Mouse (Mus musculus): ENCODE data around the gene C2cd4a. TPM values are rescaled to one million over a fixed set of nuclear protein-coding genes. Genes with fewer than 3 reads are reported as not detected.

C2cd4a gene
- polyA plus RNA-seq (2014; fragmentation: Nextera tagmentation; extraction: Ambion mirVana): not detected in 2 replicates

DNA sequence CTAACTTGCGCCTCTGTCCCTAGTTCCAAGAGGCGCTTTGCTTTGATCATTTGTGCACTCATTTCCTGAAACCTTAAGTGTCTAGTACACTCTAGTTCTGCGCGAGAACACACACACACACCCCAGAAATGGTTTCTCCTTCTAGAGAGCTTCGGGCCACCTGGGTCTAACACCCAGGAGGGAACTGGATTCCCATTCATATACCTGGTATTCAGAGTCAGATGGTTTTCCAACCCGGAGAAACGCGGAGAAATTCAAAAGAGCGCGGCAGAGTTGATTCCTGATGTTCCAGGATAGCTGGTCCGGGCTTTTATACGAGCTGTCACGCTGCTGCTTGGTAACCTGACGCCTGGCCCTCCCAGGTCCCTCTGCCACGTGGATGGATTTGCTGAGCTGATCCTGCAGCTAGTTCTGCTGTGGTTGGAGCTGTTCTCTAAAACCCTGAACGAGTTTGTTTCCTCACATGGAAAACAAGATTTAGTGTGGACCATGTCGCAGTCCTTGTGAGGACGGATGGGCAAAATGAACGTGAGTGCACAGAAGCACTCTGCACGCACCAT is at the start of gene C2cd4a:
Gene C2cd4a (minus strand): TSS at position 285 of the 560 bp plus-strand sequence.
- Histone ChIP-seq H3K4me1 (ENCODE audit: control insufficient read depth, insufficient read depth, low read length) (peaks cover 5% of the 10 kb centered on the region; the same call in 1 of the 2 replicates), H3K27me3 (ENCODE audit: control insufficient read depth, insufficient read depth, low read length) (peaks cover 43% of the 10 kb centered on the region), H3K27ac (ENCODE audit: low read depth, low read length) (no peak within 1 kb of the TSS), H3K4me2 (peak within 1 kb of the TSS; percentile 60), H3K36me3 (ENCODE audit: control insufficient read depth, insufficient read depth, low read length) (no peaks in the 10 kb centered on the region), H3K9me3 (ENCODE audit: control insufficient read depth, low read length) (no peaks in the 10 kb centered on the region), H3K9ac (ENCODE audit: low read length) (no peak within 1 kb of the TSS), H3K4me3 (ENCODE audit: low read depth, low read length) (peak within 1 kb of the TSS; percentile 46)
- ATAC-seq (ENCODE audit: low FRiP score) (no peak), DNase-seq (ENCODE audit: low spot score, missing footprints) (peak; percentile 93)
- WGBS: 4% methylated on average over 20 of the region's 20 CpGs

GRCm38 (mm10) chr9:67878197-67878769 is 46.2 kb upstream of the C2cd4a start:
- Histone ChIP-seq H3K4me2 (no peak overlapping the region), H3K27me3 (ENCODE audit: control insufficient read depth, insufficient read depth, low read length) (no peaks in the 10 kb centered on the region), H3K9me3 (ENCODE audit: control insufficient read depth, low read length) (no peaks in the 10 kb centered on the region), H3K36me3 (ENCODE audit: control insufficient read depth, insufficient read depth, low read length) (no peaks in the 10 kb centered on the region), H3K4me1 (ENCODE audit: control insufficient read depth, insufficient read depth, low read length) (no peaks in the 10 kb centered on the region), H3K9ac (ENCODE audit: low read length) (no peak overlapping the region), H3K4me3 (ENCODE audit: low read depth, low read length) (no peak overlapping the region), H3K27ac (ENCODE audit: low read depth, low read length) (no peak overlapping the region)
- WGBS: 89% methylated on average over 11 of the region's 11 CpGs
- ATAC-seq (ENCODE audit: low FRiP score) (no peak), DNase-seq (ENCODE audit: low spot score, missing footprints) (no peak)

DNA sequence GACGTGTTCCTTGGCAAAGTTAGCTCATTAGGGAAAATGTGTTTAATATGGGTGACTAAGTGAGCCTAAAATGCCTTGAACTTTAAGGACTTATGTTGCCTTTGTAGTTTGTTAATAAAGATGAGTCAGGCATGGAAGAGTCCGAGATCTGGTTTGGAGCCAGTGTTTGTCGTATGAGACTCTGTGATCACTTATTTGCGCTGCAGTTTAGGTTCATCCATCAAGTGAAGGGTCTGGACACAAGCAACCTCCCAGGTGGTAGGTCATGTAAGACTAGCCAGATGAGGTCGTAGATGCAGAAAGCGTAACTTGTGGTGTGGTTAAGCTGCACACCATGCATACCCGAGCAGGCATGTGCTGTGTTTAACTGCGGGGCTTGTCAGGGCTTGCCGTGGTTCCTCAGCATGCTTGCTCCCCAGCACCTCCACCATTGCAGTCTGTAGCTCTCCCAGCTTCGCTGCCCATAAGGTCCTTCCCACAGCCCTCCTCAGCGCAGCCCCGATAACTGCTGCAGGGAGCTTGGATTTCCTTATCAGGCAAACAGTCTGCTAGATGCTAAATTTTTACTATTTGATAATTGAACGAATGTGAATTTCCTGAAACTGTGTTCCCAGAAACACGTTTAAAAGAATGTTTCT is 45.1 kb upstream of the C2cd4a start:
- Histone ChIP-seq H3K36me3 (ENCODE audit: control insufficient read depth, insufficient read depth, low read length) (no peaks in the 10 kb centered on the region), H3K4me2 (no peak overlapping the region), H3K9me3 (ENCODE audit: control insufficient read depth, low read length) (no peaks in the 10 kb centered on the region), H3K27ac (ENCODE audit: low read depth, low read length) (no peak overlapping the region), H3K9ac (ENCODE audit: low read length) (no peak overlapping the region), H3K4me1 (ENCODE audit: control insufficient read depth, insufficient read depth, low read length) (no peaks in the 10 kb centered on the region), H3K4me3 (ENCODE audit: low read depth, low read length) (no peak overlapping the region), H3K27me3 (ENCODE audit: control insufficient read depth, insufficient read depth, low read length) (no peaks in the 10 kb centered on the region)
- WGBS: 87% methylated on average over 14 of the region's 14 CpGs
- DNase-seq (ENCODE audit: low spot score, missing footprints): no peak
- no peak for ATAC-seq (ENCODE audit: low FRiP score)

GRCm38 (mm10) chr9:67875337-67875736 is 43.2 kb upstream of the C2cd4a start:
- Histone ChIP-seq H3K27ac (ENCODE audit: low read depth, low read length) (no peak overlapping the region), H3K27me3 (ENCODE audit: control insufficient read depth, insufficient read depth, low read length) (no peaks in the 10 kb centered on the region), H3K4me1 (ENCODE audit: control insufficient read depth, insufficient read depth, low read length) (no peaks in the 10 kb centered on the region), H3K36me3 (ENCODE audit: control insufficient read depth, insufficient read depth, low read length) (no peaks in the 10 kb centered on the region), H3K9ac (ENCODE audit: low read length) (no peak overlapping the region), H3K9me3 (ENCODE audit: control insufficient read depth, low read length) (no peaks in the 10 kb centered on the region), H3K4me3 (ENCODE audit: low read depth, low read length) (no peak overlapping the region), H3K4me2 (no peak overlapping the region)
- ATAC-seq (ENCODE audit: low FRiP score) (no peak), DNase-seq (ENCODE audit: low spot score, missing footprints) (no peak)
- WGBS: 55% methylated on average over 2 of the region's 2 CpGs

- no peaks in the 10 kb centered on the region for H3K27me3 ChIP-seq (ENCODE audit: control insufficient read depth, insufficient read depth, low read length)
- no peak overlapping the region for H3K4me3 ChIP-seq (ENCODE audit: low read depth, low read length)
- H3K9ac ChIP-seq (ENCODE audit: low read length): no peak overlapping the region
- WGBS: 79% methylated on average over 7 of the region's 7 CpGs
- H3K27ac ChIP-seq (ENCODE audit: low read depth, low read length): no peak overlapping the region
- no peak overlapping the region for H3K4me2 ChIP-seq
- ATAC-seq (ENCODE audit: low FRiP score) (no peak), DNase-seq (ENCODE audit: low spot score, missing footprints) (no peak)
- no peaks in the 10 kb centered on the region for H3K9me3 ChIP-seq (ENCODE audit: control insufficient read depth, low read length)
- no peaks in the 10 kb centered on the region for H3K4me1 ChIP-seq (ENCODE audit: control insufficient read depth, insufficient read depth, low read length)
- no peaks in the 10 kb centered on the region for H3K36me3 ChIP-seq (ENCODE audit: control insufficient read depth, insufficient read depth, low read length)
These were observed 42.5 kb upstream of the C2cd4a start for GRCm38 (mm10) chr9:67874522-67875222.

GRCm38 (mm10) chr9:67869691-67870450 is 37.7 kb upstream of the C2cd4a start:
- WGBS: 89% methylated on average over 16 of the region's 16 CpGs
- Histone ChIP-seq H3K27me3 (ENCODE audit: control insufficient read depth, insufficient read depth, low read length) (no peaks in the 10 kb centered on the region), H3K4me2 (no peak overlapping the region), H3K4me1 (ENCODE audit: control insufficient read depth, insufficient read depth, low read length) (no peaks in the 10 kb centered on the region), H3K27ac (ENCODE audit: low read depth, low read length) (no peak overlapping the region), H3K9me3 (ENCODE audit: control insufficient read depth, low read length) (no peaks in the 10 kb centered on the region), H3K36me3 (ENCODE audit: control insufficient read depth, insufficient read depth, low read length) (no peaks in the 10 kb centered on the region), H3K4me3 (ENCODE audit: low read depth, low read length) (no peak overlapping the region), H3K9ac (ENCODE audit: low read length) (no peak overlapping the region)
- DNase-seq (ENCODE audit: low spot score, missing footprints): no peak
- ATAC-seq (ENCODE audit: low FRiP score): no peak

DNA sequence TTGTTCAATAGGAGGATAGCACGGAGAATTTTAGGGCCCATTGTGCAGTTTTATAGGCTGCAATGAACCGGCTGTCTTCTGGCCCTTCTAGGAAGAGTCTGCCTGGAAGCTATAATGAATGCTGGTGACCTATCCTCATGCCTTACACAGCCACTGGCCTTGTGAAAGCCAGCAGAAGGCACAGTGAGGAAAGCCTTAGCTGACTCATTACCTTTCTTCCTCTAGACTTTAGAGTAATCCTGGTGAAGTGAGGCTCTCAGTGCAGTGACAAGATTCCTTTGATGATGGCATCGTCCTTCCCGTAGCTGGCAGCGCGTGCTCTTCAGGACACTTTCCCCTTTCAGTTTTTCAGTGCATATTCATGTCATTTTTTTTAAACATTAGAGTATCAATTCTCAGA is 35.3 kb upstream of the C2cd4a start:
- no peak for DNase-seq (ENCODE audit: low spot score, missing footprints)
- ATAC-seq (ENCODE audit: low FRiP score): no peak
- no peak overlapping the region for H3K9ac ChIP-seq (ENCODE audit: low read length)

DNA sequence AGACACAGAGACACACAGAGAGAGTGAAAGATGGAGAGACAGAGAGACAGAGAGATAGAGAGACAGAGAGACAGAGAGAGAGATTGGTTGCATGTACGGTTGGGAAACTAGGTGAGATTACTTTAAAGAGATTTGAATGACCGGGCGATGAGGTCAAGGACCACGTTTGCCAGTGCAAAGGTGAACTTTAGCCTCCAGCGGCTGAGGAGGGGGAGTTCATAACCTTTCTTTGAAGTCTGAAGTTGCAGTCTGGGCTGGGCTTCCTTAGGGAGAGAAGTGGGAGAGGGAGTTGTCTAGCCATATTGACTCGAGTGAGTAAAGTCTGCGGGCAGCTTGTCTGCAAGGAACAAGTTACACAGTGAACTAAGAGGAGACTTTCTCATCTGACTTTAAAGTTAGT is 33.3 kb upstream of the C2cd4a start:
- Histone ChIP-seq H3K9ac (ENCODE audit: low read length) (no peak overlapping the region), H3K4me1 (ENCODE audit: control insufficient read depth, insufficient read depth, low read length) (no peaks in the 10 kb centered on the region), H3K4me2 (no peak overlapping the region), H3K9me3 (ENCODE audit: control insufficient read depth, low read length) (no peaks in the 10 kb centered on the region), H3K27ac (ENCODE audit: low read depth, low read length) (no peak overlapping the region), H3K36me3 (ENCODE audit: control insufficient read depth, insufficient read depth, low read length) (no peaks in the 10 kb centered on the region), H3K27me3 (ENCODE audit: control insufficient read depth, insufficient read depth, low read length) (no peaks in the 10 kb centered on the region), H3K4me3 (ENCODE audit: low read depth, low read length) (no peak overlapping the region)
- no peak for ATAC-seq (ENCODE audit: low FRiP score)
- 76% methylated on average over 7 of the region's 7 CpGs for WGBS
- no peak for DNase-seq (ENCODE audit: low spot score, missing footprints)

More for the DNA sequence above, 35.3 kb upstream of the C2cd4a start:
- no peak overlapping the region for H3K4me3 ChIP-seq (ENCODE audit: low read depth, low read length)
- no peaks in the 10 kb centered on the region for H3K9me3 ChIP-seq (ENCODE audit: control insufficient read depth, low read length)
- H3K4me2 ChIP-seq: no peak overlapping the region
- H3K27ac ChIP-seq (ENCODE audit: low read depth, low read length): no peak overlapping the region
- WGBS: 86% methylated on average over 6 of the region's 6 CpGs
- no peaks in the 10 kb centered on the region for H3K4me1 ChIP-seq (ENCODE audit: control insufficient read depth, insufficient read depth, low read length)
- no peaks in the 10 kb centered on the region for H3K27me3 ChIP-seq (ENCODE audit: control insufficient read depth, insufficient read depth, low read length)
- H3K36me3 ChIP-seq (ENCODE audit: control insufficient read depth, insufficient read depth, low read length): no peaks in the 10 kb centered on the region

All from midbrain, embryonic 11.5 days (tissue).